Mouse (Mus musculus) liver, embryonic 11.5 days (tissue): ENCODE data around the gene Ppfibp2. TPM values are rescaled to one million over a fixed set of nuclear protein-coding genes. Genes with fewer than 3 reads are reported as not detected.
A peak's percentile ranks its signal among the peaks of the same experiment; 100 is the strongest.

Source experiments
- ATAC-seq: fragments of 200-750 bp; cut with Nextera tagmentation; replicated peaks from 2 replicates; pipeline ENCODE4 v1.8.0; 2017; ENCODE audit warnings: moderate number of reproducible peaks, mild to moderate bottlenecking, moderate TSS enrichment, moderate library complexity; ENCODE audit not compliant: low FRiP score
- DNase-seq: peaks from one replicate; pipeline ENCODE4 v3.0.0-alpha.2; 2017; ENCODE audit warnings: low spot score
- H3K27ac ChIP-seq: fragments of 300-500 bp; sonication (generic); 2 replicates; pipeline ENCODE4 v1.5.1; 2014; ENCODE audit warnings: mild to moderate bottlenecking, low read depth, low read length, control low read depth
- H3K27me3 ChIP-seq: fragments of 300-500 bp; sonication (generic); replicated peaks from 2 replicates; pipeline ENCODE4 v1.6.1; 2014; ENCODE audit warnings: low read length, mixed read lengths; ENCODE audit not compliant: control insufficient read depth, insufficient read depth
- H3K36me3 ChIP-seq: fragments of 300-500 bp; sonication (generic); 2 replicates; pipeline ENCODE4 v1.6.1; 2014; ENCODE audit warnings: mild to moderate bottlenecking, low read length, moderate library complexity, mixed read lengths; ENCODE audit not compliant: control insufficient read depth, insufficient read depth
- H3K4me1 ChIP-seq: fragments of 300-500 bp; sonication (generic); replicated peaks from 2 replicates; pipeline ENCODE4 v1.6.1; 2014; ENCODE audit warnings: low read length, mixed read lengths; ENCODE audit not compliant: control insufficient read depth, insufficient read depth
- H3K4me2 ChIP-seq: fragments of 300-500 bp; sonication (generic); 2 replicates; pipeline ENCODE4 v1.6.1; 2014; ENCODE audit warnings: mild to moderate bottlenecking, control low read depth, moderate library complexity
- H3K4me3 ChIP-seq: fragments of 300-500 bp; sonication (generic); 2 replicates; pipeline ENCODE4 v1.5.1; 2014; ENCODE audit warnings: low read depth, low read length, control low read depth
- H3K9ac ChIP-seq: fragments of 300-500 bp; sonication (generic); 2 replicates; pipeline ENCODE4 v1.6.1; 2014; ENCODE audit warnings: low read depth, low read length, control low read depth
- H3K9me3 ChIP-seq: fragments of 300-500 bp; sonication (generic); 2 replicates; pipeline ENCODE4 v1.6.1; 2016; ENCODE audit warnings: low read length, inconsistent platforms, mixed read lengths; ENCODE audit not compliant: control insufficient read depth
- WGBS: fragments of 180-500 bp; shearing (Covaris S2); extraction: QIAGEN DNeasy Blood & Tissue Kit; methylation state at CpG from one replicate; pipeline ENCODE4 v1.1.7; 2014; 5-methylcytosine and 5-hydroxymethylcytosine counted together
- polyA plus RNA-seq: library from polyadenylated mRNA; unstranded; fragments of >200 nt; fragmentation: Nextera tagmentation; extraction: Ambion mirVana; gene quantifications from 2 replicates; pipeline ENCODE4 v1.2.1, GENCODE M21; 2014

Gene Ppfibp2
- polyA plus RNA-seq, 1 experiment from 2014 or later: 9.1 TPM

DNA sequence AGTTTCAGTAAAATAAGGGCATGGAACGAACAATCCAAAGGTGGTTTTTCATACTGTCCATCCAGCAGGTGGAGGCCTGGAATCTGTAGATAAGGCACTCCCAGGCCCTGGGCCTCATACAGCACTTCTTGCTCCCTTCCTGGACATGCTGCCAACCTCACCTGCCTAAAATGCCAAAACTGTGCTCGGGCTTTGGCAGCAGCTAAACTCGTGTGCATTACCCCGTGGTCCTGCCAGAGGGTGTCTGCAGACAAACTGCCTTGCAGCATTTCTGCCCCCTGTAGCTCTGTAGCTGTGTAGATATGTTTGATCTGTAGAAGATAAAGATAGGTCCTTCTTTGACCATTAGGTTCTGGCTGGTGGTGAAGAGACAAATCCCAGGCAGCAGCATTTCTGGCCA is 26.0 kb upstream of the Ppfibp2 start:
- ATAC-seq: no peak
- no peaks in the 10 kb centered on the region for H3K27me3 ChIP-seq
- 0 out of 2 replicates have a peak overlapping the region, but pooled peaks have one; percentile 18 for H3K4me2 ChIP-seq
- H3K9me3 ChIP-seq: no peaks in the 10 kb centered on the region
- 59% methylated on average over 4 of the region's 4 CpGs for WGBS
- H3K4me3 ChIP-seq: no peak overlapping the region
- H3K9ac ChIP-seq: no peak overlapping the region
- no peaks in the 10 kb centered on the region for H3K4me1 ChIP-seq
- H3K27ac ChIP-seq: no peak overlapping the region
- DNase-seq: no peak
- H3K36me3 ChIP-seq: no peaks in the 10 kb centered on the region

DNA sequence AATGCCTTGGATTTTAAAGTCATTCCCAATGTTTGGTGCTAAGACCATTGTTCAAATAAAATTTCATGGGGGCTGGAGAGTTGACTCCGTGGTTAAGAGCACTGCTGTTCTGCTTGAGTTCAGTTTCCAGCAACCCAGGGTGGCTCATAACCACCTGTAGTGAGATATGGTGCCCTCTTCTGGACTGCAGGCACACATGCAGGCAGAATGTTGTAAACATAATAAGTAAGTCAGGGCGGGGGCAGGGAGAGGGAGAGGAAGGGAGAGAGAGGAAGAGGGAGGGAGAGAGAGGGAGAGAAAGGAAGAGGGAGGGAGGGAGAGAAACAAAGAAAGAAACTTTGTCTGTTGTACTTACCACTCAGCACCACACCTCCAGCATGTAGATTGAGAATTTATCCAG is 21.2 kb upstream of the Ppfibp2 start:
- WGBS: 47% methylated on average over 2 of the region's 2 CpGs
- H3K9ac ChIP-seq: no peak overlapping the region
- no peaks in the 10 kb centered on the region for H3K9me3 ChIP-seq
- no peak overlapping the region for H3K4me2 ChIP-seq
- H3K36me3 ChIP-seq: no peaks in the 10 kb centered on the region
- no peak for ATAC-seq
- no peaks in the 10 kb centered on the region for H3K27me3 ChIP-seq
- H3K4me1 ChIP-seq: no peaks in the 10 kb centered on the region
- no peak overlapping the region for H3K4me3 ChIP-seq
- no peak for DNase-seq
- H3K27ac ChIP-seq: no peak overlapping the region

DNA sequence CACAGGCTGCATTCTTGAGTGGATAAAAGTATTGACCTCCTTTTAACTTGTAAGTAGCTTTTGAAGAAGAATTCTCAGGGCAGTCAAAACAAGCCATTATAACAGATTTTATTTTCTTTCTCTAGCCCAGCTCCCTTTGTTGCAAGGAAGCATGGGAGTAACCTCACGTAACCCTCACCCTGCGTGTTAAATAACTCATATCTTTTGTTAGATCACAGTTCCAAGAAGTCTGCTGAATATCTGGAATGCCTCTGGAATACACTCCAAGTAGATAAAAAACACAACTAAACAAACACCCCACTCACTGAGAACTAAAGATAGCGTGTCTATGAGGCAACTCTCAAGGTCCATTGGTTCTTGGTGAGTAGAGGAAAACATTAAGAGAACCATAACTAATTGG is 20.7 kb upstream of the Ppfibp2 start:
- no peaks in the 10 kb centered on the region for H3K4me1 ChIP-seq
- H3K36me3 ChIP-seq: no peaks in the 10 kb centered on the region
- no peak overlapping the region for H3K27ac ChIP-seq
- no peak for DNase-seq
- H3K9me3 ChIP-seq: no peaks in the 10 kb centered on the region
- 71% methylated on average over 3 of the region's 3 CpGs for WGBS
- ATAC-seq: no peak
- no peaks in the 10 kb centered on the region for H3K27me3 ChIP-seq
- H3K4me2 ChIP-seq: no peak overlapping the region
- no peak overlapping the region for H3K4me3 ChIP-seq
- H3K9ac ChIP-seq: no peak overlapping the region

- ATAC-seq: no peak
- Histone ChIP-seq H3K4me3 (no peak overlapping the region), H3K27me3 (no peaks in the 10 kb centered on the region), H3K9me3 (no peaks in the 10 kb centered on the region), H3K9ac (no peak overlapping the region), H3K4me1 (0 out of 2 replicates have a peak, but pooled peaks cover 2% of the 10 kb centered on the region), H3K36me3 (no peaks in the 10 kb centered on the region), H3K27ac (no peak overlapping the region), H3K4me2 (no peak overlapping the region)
- WGBS: 57% methylated on average over 2 of the region's 2 CpGs
- DNase-seq: no peak
Observed at GRCm38 (mm10) chr7:107592641-107593040, 2.4 kb upstream of the Ppfibp2 start.

GRCm38 (mm10) chr7:107593904-107594303 is 1.1 kb upstream of the Ppfibp2 start:
- WGBS: 24% methylated on average over 7 of the region's 7 CpGs
- ATAC-seq (no peak), DNase-seq (no peak)
- Histone ChIP-seq H3K27me3 (no peaks in the 10 kb centered on the region), H3K9me3 (no peaks in the 10 kb centered on the region), H3K4me1 (0 out of 2 replicates have a peak, but pooled peaks cover 2% of the 10 kb centered on the region), H3K36me3 (no peaks in the 10 kb centered on the region), H3K27ac (peak overlapping the region; percentile 43; the same call in 1 of the 2 replicates), H3K9ac (no peak overlapping the region), H3K4me2 (peak overlapping the region; percentile 93), H3K4me3 (peak overlapping the region; percentile 58; the same call in 1 of the 2 replicates)

DNA sequence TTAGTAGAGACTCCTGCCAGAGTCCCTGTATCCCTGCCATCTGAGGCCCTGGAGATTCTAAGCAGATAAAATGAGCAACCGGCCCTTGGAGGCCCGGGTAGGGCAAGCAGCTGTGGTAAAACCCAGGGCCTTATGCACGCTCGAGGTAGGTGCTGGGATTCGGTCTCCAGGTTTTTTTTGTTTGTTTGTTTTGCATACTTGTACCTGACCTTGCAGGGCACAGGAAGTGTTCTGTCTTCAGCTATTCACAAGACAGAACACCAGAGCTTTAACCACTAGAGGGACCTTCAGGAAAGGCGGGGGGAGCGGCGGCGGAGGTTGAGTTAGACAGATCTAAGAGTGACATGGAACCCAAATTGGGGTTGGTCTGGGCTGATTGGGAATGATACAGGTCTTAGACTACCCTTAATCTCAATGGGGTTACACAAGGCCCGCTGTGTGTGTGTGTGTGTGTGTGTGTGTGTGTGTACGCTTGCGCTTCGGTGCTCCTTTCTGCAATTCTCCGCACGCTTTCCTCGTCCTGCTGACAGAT is 616 bp upstream of the Ppfibp2 start:
- peak overlapping the region; percentile 58 for H3K9ac ChIP-seq
- no peaks in the 10 kb centered on the region for H3K36me3 ChIP-seq
- H3K4me2 ChIP-seq: peak overlapping the region; percentile 93
- DNase-seq: peak; percentile 57
- H3K27me3 ChIP-seq: no peaks in the 10 kb centered on the region
- no peaks in the 10 kb centered on the region for H3K9me3 ChIP-seq
- H3K4me3 ChIP-seq: peak overlapping the region; percentile 58
- ATAC-seq: peak; percentile 76
- 0 out of 2 replicates have a peak, but pooled peaks cover 2% of the 10 kb centered on the region for H3K4me1 ChIP-seq
- 1% methylated on average over 16 of the region's 16 CpGs for WGBS
- H3K27ac ChIP-seq: peak overlapping the region; percentile 43; the same call in 1 of the 2 replicates

- DNase-seq (no peak), ATAC-seq (peak; percentile 2; the same call in 1 of the 2 replicates)
- peak overlapping the region; percentile 58 for H3K4me3 ChIP-seq
- H3K36me3 ChIP-seq: no peaks in the 10 kb centered on the region
- H3K27me3 ChIP-seq: no peaks in the 10 kb centered on the region
- WGBS: 16% methylated on average over 13 of the region's 13 CpGs
- H3K27ac ChIP-seq: no peak overlapping the region
- 0 out of 2 replicates have a peak, but pooled peaks cover 2% of the 10 kb centered on the region for H3K4me1 ChIP-seq
- no peaks in the 10 kb centered on the region for H3K9me3 ChIP-seq
- peak overlapping the region; percentile 44 for H3K9ac ChIP-seq
- peak overlapping the region; percentile 93 for H3K4me2 ChIP-seq
Observed at GRCm38 (mm10) chr7:107595426-107595825, 419 bp downstream of the Ppfibp2 start.

DNA sequence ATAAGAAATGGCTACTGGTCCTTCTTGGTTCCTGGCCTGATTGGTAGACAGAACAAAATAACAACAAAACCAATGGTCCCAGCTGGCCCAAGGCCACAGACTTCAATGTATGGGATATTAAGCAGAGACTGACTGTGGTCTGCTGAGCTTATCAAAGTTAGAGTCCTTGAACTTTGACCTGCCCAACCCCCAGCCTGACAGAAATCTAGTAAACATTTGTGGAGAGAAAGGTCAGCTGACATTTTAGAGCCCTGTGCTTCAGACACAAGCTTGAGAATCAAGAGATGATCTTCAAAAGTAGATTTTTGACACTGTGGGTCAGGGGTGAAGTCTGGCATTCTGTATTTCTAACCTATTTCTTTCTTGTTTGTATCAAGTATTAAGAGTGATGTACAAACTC is 1.7 kb downstream of the Ppfibp2 start:
- no peak for DNase-seq
- Histone ChIP-seq H3K9ac (no peak overlapping the region), H3K4me1 (0 out of 2 replicates have a peak, but pooled peaks cover 2% of the 10 kb centered on the region), H3K27ac (no peak overlapping the region), H3K27me3 (no peaks in the 10 kb centered on the region), H3K4me2 (peak overlapping the region; percentile 7), H3K36me3 (no peaks in the 10 kb centered on the region), H3K9me3 (no peaks in the 10 kb centered on the region), H3K4me3 (no peak overlapping the region)
- ATAC-seq: no peak

DNA sequence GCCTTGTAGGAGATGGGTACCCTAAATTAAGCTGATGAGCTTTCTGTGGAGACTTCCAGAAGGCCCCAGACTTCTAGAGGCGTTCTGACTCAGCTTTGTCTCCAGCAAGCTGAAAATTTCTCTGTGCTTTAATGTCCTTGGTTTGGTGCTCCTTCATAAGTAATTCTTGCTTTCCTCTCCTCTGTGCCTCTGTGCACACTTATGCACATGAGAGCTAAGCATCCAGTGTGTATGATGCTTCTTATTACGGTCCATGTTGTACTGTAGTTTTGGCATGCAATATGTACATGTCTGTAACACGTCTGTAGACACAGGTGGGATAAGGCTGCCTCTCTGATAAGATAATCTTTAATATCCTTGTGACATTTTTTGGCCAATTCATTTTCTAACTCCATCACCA is 2.9 kb downstream of the Ppfibp2 start:
- ATAC-seq (no peak), DNase-seq (no peak)
- no peak overlapping the region for H3K9ac ChIP-seq
- WGBS: 74% methylated on average over 3 of the region's 3 CpGs
- no peaks in the 10 kb centered on the region for H3K9me3 ChIP-seq
- no peak overlapping the region for H3K4me3 ChIP-seq
- H3K4me2 ChIP-seq: no peak overlapping the region
- H3K36me3 ChIP-seq: no peaks in the 10 kb centered on the region
- no peak overlapping the region for H3K27ac ChIP-seq
- H3K27me3 ChIP-seq: no peaks in the 10 kb centered on the region
- 0 out of 2 replicates have a peak, but pooled peaks cover 2% of the 10 kb centered on the region for H3K4me1 ChIP-seq
